Mouse (Mus musculus) CH12.LX (cell line): ENCODE data around the gene Kirrel3. TPM values are rescaled to one million over a fixed set of nuclear protein-coding genes. Genes with fewer than 3 reads are reported as not detected.
A peak's percentile ranks its signal among the peaks of the same experiment; 100 is the strongest.

Experiments used
- DNase-seq: peaks from one replicate; pipeline ENCODE4 v3.0.0-alpha.2; 2013; ENCODE audit errors: extremely low read depth
- H3K27ac ChIP-seq: 2 replicates; pipeline ENCODE4 v1.5.1; 2012; ENCODE audit warnings: low read depth, mild to moderate bottlenecking, control low read depth, moderate library complexity; ENCODE audit not compliant: insufficient read depth
- H3K27me3 ChIP-seq: replicated peaks from 2 replicates; pipeline ENCODE3; 2012; ENCODE audit warnings: inconsistent platforms
- H3K36me3 ChIP-seq, 2 experiments: replicated peaks in 1 of 2; 2 replicates each; pipeline versions ENCODE3 to v1.6.1; 2012; ENCODE audit warnings: inconsistent platforms in 1 of 2, low read length in 1 of 2, mild to moderate bottlenecking in 1 of 2, mixed read lengths in 1 of 2, moderate library complexity in 1 of 2; ENCODE audit not compliant: control insufficient read depth in 1 of 2, insufficient read depth in 1 of 2
- H3K4me1 ChIP-seq, 2 experiments: 2 replicates each; pipeline ENCODE4 v1.6.1; 2012; ENCODE audit warnings: inconsistent platforms in 1 of 2, moderate library complexity in 1 of 2; ENCODE audit not compliant: insufficient read depth in 2 of 2, control insufficient read depth in 1 of 2
- H3K4me2 ChIP-seq: 2 replicates; pipeline ENCODE4 v1.6.1; 2012; ENCODE audit warnings: low read depth, mild to moderate bottlenecking, control low read depth; ENCODE audit not compliant: poor library complexity, insufficient read depth, severe bottlenecking
- H3K4me3 ChIP-seq, 3 experiments: fragments of 150-350 bp in 1 of 3; sonication (generic) in 1 of 3; replicated peaks in 1 of 3; 2 replicates each; pipeline versions ENCODE3 to v1.5.1; 2011 to 2012; ENCODE audit warnings: low read depth in 2 of 3, low read length in 2 of 3, mild to moderate bottlenecking in 2 of 3, moderate library complexity in 2 of 3, control low read depth in 1 of 3, improper control_type of control experiment in 1 of 3, inconsistent platforms in 1 of 3, mixed read lengths in 1 of 3; ENCODE audit not compliant: poor library complexity in 1 of 3
- H3K79me2 ChIP-seq: replicated peaks from 2 replicates; pipeline ENCODE4 v1.6.1; 2012; ENCODE audit warnings: mild to moderate bottlenecking, moderate library complexity; ENCODE audit not compliant: control insufficient read depth, poor library complexity, insufficient read depth, severe bottlenecking; ENCODE audit errors: extremely low read depth
- H3K9ac ChIP-seq: 2 replicates; pipeline ENCODE4 v1.6.1; 2012; ENCODE audit warnings: low read depth, mild to moderate bottlenecking, control low read depth, moderate library complexity; ENCODE audit not compliant: insufficient read depth
- H3K9me3 ChIP-seq: replicated peaks from 2 replicates; pipeline ENCODE3; 2012; ENCODE audit warnings: low read length, inconsistent platforms, mixed read lengths
- BHLHE40 ChIP-seq: IDR thresholded peaks from 2 replicates; pipeline ENCODE4 v1.6.1; 2011; ENCODE audit warnings: mild to moderate bottlenecking, low read depth, low read length, improper control_type of control experiment
- CTCF ChIP-seq, 2 experiments: IDR thresholded peaks in 1 of 2; conservative IDR thresholded peaks in 1 of 2; 2 replicates each; pipeline ENCODE4 v1.5.1; 2011 to 2012; ENCODE audit warnings: low read depth in 2 of 2, low read length in 2 of 2, improper control_type of control experiment in 1 of 2, inconsistent platforms in 1 of 2, mild to moderate bottlenecking in 1 of 2, moderate library complexity in 1 of 2
- EP300 ChIP-seq: IDR thresholded peaks from 2 replicates; pipeline ENCODE4 v1.6.1; 2011; ENCODE audit warnings: low read length, improper control_type of control experiment
- HCFC1 ChIP-seq: IDR thresholded peaks from 2 replicates; pipeline ENCODE4 v1.6.1; 2012; ENCODE audit warnings: low read depth, mild to moderate bottlenecking, inconsistent platforms, low read length, improper control_type of control experiment
- MAFK ChIP-seq: IDR thresholded peaks from 2 replicates; pipeline ENCODE4 v1.6.1; 2011; ENCODE audit warnings: low read length, improper control_type of control experiment; ENCODE audit not compliant: insufficient replicate concordance
- MEF2A ChIP-seq: IDR thresholded peaks from 2 replicates; pipeline ENCODE4 v1.6.1; 2014; ENCODE audit warnings: low read depth, mild to moderate bottlenecking, inconsistent platforms, low read length, improper control_type of control experiment, borderline replicate concordance
- MYC ChIP-seq: IDR thresholded peaks from 2 replicates; pipeline ENCODE4 v1.6.1; 2011; ENCODE audit warnings: low read depth, mild to moderate bottlenecking, improper control_type of control experiment, low read length
- PAX5 ChIP-seq: IDR thresholded peaks from 2 replicates; pipeline ENCODE4 v1.6.1; 2012; ENCODE audit warnings: low read length, inconsistent platforms, mixed read lengths
- RAD21 ChIP-seq: IDR thresholded peaks from 2 replicates; pipeline ENCODE4 v1.6.1; 2011; ENCODE audit warnings: low read depth, mild to moderate bottlenecking, low read length, improper control_type of control experiment, moderate library complexity
- UBTF ChIP-seq: IDR thresholded peaks from 2 replicates; pipeline ENCODE4 v1.6.1; 2012; ENCODE audit warnings: low read depth, mild to moderate bottlenecking, inconsistent platforms, low read length, improper control_type of control experiment, moderate library complexity
- USF1 ChIP-seq: IDR thresholded peaks from 2 replicates; pipeline ENCODE4 v1.6.1; 2014; ENCODE audit warnings: low read depth, mild to moderate bottlenecking, inconsistent platforms, low read length, improper control_type of control experiment
- ZKSCAN1 ChIP-seq: IDR thresholded peaks from 2 replicates; pipeline ENCODE4 v1.6.1; 2012; ENCODE audit warnings: low read depth, inconsistent platforms, low read length, improper control_type of control experiment, borderline replicate concordance
- ZMIZ1 ChIP-seq: IDR thresholded peaks from 2 replicates; pipeline ENCODE4 v1.6.1; 2012; ENCODE audit warnings: low read depth, mild to moderate bottlenecking, inconsistent platforms, low read length, improper control_type of control experiment
- dilution Hi-C: fragments of 300-500 bp; cut with MboI; formaldehyde crosslinking; loops from 2 replicates; pipeline ENCODE4 v1.14.3; 2020; ENCODE audit warnings: low sequenced_read_pairs; ENCODE audit not compliant: extremely low pct_unique_long_range_greater_than_20kb, extremely low pct_ligation_motif_present
- in situ Hi-C: fragments of 300-500 bp; cut with MboI; formaldehyde crosslinking; loops from 3 replicates; pipeline ENCODE4 v1.14.3; 2019; ENCODE audit warnings: low sequenced_read_pairs, low pct_ligation_motif_present, low pct_unique_long_range_greater_than_20kb, mixed read lengths
- polyA plus RNA-seq: library from polyadenylated mRNA; unstranded; fragments of >175 nt; gene quantifications from 2 replicates; pipeline ENCODE4 v1.2.1, GENCODE M21; 2012; ENCODE audit warnings: low read depth; ENCODE audit not compliant: insufficient read length
- total RNA-seq, 2 experiments: library from RNA; depleted of rRNA; stranded (reverse); fragments of 300-350 nt in 1 of 2; fragments of >200 nt in 1 of 2; gene quantifications; 2 replicates each; pipeline ENCODE4 v1.2.3; 2012 to 2014

Gene Kirrel3
- total and polyA plus RNA-seq, 3 experiments = not detected

DNA sequence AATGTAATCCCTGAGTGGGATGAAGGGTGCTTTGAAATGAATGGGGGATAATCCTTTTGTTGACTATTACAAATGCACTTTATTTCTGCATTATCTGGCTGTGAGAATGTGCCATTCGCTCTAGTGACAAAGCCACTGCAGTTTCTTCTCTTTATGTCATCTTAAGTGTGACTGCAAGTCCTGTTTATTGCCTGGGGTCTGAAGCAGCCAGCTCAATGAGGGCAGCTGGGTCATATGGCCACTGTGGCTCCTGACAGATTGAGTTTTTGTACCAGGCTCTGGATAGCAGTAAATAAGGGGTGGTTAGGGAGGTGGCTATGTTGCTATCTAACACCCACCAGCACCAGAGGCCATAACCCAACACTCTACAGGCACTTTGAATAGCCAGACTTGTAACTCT is 104.1 kb downstream of the Kirrel3 start:
- Histone ChIP-seq H3K4me1 (peaks cover 4 to 20% of the 10 kb centered on the region in 2 experiments), H3K27ac (no peak overlapping the region), H3K9me3 (peaks cover 4% of the 10 kb centered on the region), H3K4me3 (no peak overlapping the region), H3K79me2 (no peaks in the 10 kb centered on the region), H3K27me3 (peaks cover 5% of the 10 kb centered on the region), H3K9ac (no peak overlapping the region), H3K36me3 (no peaks in the 10 kb centered on the region), H3K4me2 (no peak overlapping the region)
- no peak for DNase-seq
- in situ Hi-C loops = no loop called here
- TF ChIP-seq MEF2A (no peak), HCFC1 (no peak), ZKSCAN1 (no peak), PAX5 (no peak), MYC (no peak), UBTF (no peak)
- dilution Hi-C loops = no loop called here

- peaks cover 4 to 20% of the 10 kb centered on the region in 2 experiments for H3K4me1 ChIP-seq
- peaks cover 7% of the 10 kb centered on the region for H3K27me3 ChIP-seq
- H3K36me3 ChIP-seq = no peaks in the 10 kb centered on the region
- no peaks in the 10 kb centered on the region for H3K79me2 ChIP-seq
- H3K9me3 ChIP-seq = peaks cover 4% of the 10 kb centered on the region
- H3K4me3 ChIP-seq = no peak overlapping the region
- in situ Hi-C loops = no loop called here
- TF ChIP-seq MAFK (no peak), USF1 (no peak), BHLHE40 (peak; percentile 49), ZKSCAN1 (no peak), EP300 (no peak), RAD21 (no peak), CTCF (conservative IDR thresholded peaks at IDR 0.05 in 1 of 2, IDR thresholded peaks at IDR 0.05 in 1 of 2; ENCODE audit: low read depth in 2 of 2, low read length in 2 of 2) (no peak), ZMIZ1 (no peak)
- TF ChIP-seq, all 38 proteins: peak for 1
- Histone ChIP-seq H3K27ac (no peak overlapping the region), H3K4me2 (peak overlapping the region; percentile 39; the same call in 1 of the 2 replicates), H3K9ac (no peak overlapping the region)
- DNase-seq = peak; percentile 38
- dilution Hi-C loops = no loop called here
Measured at GRCm38 (mm10) chr9:34592073-34592610, 106.4 kb downstream of the Kirrel3 start.

- H3K9ac ChIP-seq = no peak overlapping the region
Measured at GRCm38 (mm10) chr9:34593889-34594288, 108.2 kb downstream of the Kirrel3 start.

More at GRCm38 (mm10) chr9:34593889-34594288, 108.2 kb downstream of the Kirrel3 start:
- peaks cover 12% of the 10 kb centered on the region for H3K27me3 ChIP-seq
- TF ChIP-seq MYC = no peak
- no peak overlapping the region for H3K4me2 ChIP-seq
- peaks cover 4 to 20% of the 10 kb centered on the region in 2 experiments for H3K4me1 ChIP-seq
- in situ Hi-C loops (no loop called here), dilution Hi-C loops (no loop called here)
- no peaks in the 10 kb centered on the region for H3K36me3 ChIP-seq
- H3K4me3 ChIP-seq = no peak overlapping the region
- peaks cover 4% of the 10 kb centered on the region for H3K9me3 ChIP-seq
- DNase-seq = no peak
- no peaks in the 10 kb centered on the region for H3K79me2 ChIP-seq
- no peak overlapping the region for H3K27ac ChIP-seq
